Mouse (Mus musculus): ENCODE results near the gene Rad51b. TPM values are rescaled to one million over a fixed set of nuclear protein-coding genes. Genes with fewer than 3 reads are reported as not detected.

The Rad51b gene
- polyA plus RNA-seq, 1 experiment from 2014 or later = 3.9 TPM

DNA sequence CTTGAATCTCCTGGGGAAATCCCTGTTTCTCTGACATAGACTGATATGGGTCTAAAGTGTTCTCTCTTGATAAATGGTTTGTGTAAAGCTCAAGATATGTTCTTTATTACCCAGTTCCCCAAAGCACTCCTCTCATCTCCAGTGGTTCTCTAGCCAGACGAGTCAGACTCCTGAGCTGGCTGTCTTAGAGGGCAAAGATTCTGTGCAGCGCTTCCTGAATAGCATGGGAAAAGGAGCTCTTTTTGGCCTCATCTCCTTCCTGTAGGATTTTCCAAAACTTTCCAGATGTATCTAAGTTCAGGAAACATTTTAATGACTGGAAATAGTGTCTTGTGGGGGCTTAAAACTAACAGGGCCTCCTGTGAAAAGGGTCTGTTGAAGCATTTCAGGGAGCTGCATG lies 483.7 kb downstream of the Rad51b start:
- ATAC-seq (replicated peaks; ENCODE audit: low FRiP score, low read depth) = no peak
- 69% methylated on average over 2 of the region's 2 CpGs for WGBS
- DNase-seq (ENCODE audit: low spot score) = peak; percentile 85

DNA sequence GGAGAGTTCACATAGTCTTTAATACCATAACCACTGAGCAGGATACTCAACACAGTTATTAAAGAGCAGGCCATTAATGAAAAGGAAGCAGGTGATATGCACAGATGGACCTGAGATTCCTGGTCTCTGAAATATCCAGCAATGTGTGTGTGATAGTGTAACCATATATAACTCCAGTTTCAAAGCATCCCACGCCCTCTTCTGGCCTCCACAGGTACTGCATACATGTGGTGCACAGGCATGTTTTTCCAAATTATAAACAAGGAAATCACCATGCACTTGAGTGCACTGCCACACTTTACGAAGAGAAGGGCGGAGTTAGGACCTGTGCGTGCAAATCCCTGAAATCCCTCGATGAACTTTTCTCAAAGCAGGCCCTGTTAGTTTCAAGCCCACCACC lies 484.7 kb downstream of the Rad51b start:
- Histone ChIP-seq H3K36me3 (ENCODE audit: insufficient read depth, low read length) (no peaks in the 10 kb centered on the region), H3K4me1 (replicated peaks; ENCODE audit: insufficient read depth, low read length) (no peaks in the 10 kb centered on the region; the same call in 1 of the 2 replicates), H3K9me3 (replicated peaks; ENCODE audit: low read length) (no peaks in the 10 kb centered on the region; the same call in 1 of the 2 replicates), H3K9ac (ENCODE audit: low read depth, low read length) (no peak overlapping the region), H3K27me3 (ENCODE audit: insufficient read depth, low read length) (no peaks in the 10 kb centered on the region), H3K4me3 (replicated peaks; ENCODE audit: low read depth, low read length) (no peak overlapping the region), H3K27ac (no peak overlapping the region), H3K4me2 (ENCODE audit: low read length) (no peak overlapping the region)
- TF ChIP-seq CTCF (IDR thresholded peaks at IDR 0.05; ENCODE audit: low read depth) = peak; percentile 46
- 85% methylated on average over 5 of the region's 5 CpGs for WGBS
- DNase-seq (ENCODE audit: low spot score) (no peak), ATAC-seq (replicated peaks; ENCODE audit: low FRiP score, low read depth) (no peak)

More for the DNA sequence above, 483.7 kb downstream of the Rad51b start:
- Histone ChIP-seq H3K9me3 (replicated peaks; ENCODE audit: low read length) (no peaks in the 10 kb centered on the region; the same call in 1 of the 2 replicates), H3K27me3 (ENCODE audit: insufficient read depth, low read length) (no peaks in the 10 kb centered on the region), H3K4me1 (replicated peaks; ENCODE audit: insufficient read depth, low read length) (no peaks in the 10 kb centered on the region; the same call in 1 of the 2 replicates), H3K9ac (ENCODE audit: low read depth, low read length) (no peak overlapping the region), H3K4me2 (ENCODE audit: low read length) (no peak overlapping the region), H3K4me3 (replicated peaks; ENCODE audit: low read depth, low read length) (no peak overlapping the region), H3K27ac (peak overlapping the region; percentile 55), H3K36me3 (ENCODE audit: insufficient read depth, low read length) (no peaks in the 10 kb centered on the region)
- TF ChIP-seq CTCF (IDR thresholded peaks at IDR 0.05; ENCODE audit: low read depth) = no peak

DNA sequence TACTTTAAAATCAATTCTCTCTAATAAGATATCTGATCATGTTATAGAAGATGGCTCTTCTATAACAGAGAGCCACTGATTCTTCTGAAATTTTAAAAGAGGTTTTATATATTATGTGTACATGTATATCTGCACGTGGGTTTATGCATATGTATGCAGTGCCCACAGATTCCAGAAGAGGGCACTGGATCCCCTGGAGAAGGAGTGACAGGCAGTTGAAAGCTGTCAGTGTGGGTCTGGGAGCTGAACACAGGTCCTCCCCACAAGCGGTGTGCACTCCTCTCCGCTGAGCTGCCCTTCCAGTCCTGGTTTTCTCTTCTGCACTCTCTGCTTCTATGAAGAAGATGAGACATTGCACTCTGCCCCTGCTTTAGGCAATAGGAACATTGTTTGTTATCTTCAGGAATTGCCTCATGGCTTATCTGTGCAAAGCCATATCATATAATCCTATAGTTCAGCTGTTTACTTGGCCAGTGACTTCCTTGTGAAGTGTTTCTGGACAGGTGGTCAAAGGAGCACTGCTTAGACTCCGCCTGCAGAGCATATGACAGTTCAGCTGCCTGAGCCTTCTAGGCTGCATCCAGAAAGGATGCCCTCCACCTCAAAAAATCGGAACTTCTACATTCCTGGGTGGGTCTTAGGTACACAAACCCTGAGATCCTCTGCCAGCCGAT lies 485.5 kb downstream of the Rad51b start:
- peaks cover 4% of the 10 kb centered on the region; the same call in 1 of the 2 replicates for H3K4me1 ChIP-seq (replicated peaks; ENCODE audit: insufficient read depth, low read length)
- TF ChIP-seq CTCF (IDR thresholded peaks at IDR 0.05; ENCODE audit: low read depth) = peak; percentile 12; the same call in 1 of the 2 replicates
- no peak overlapping the region for H3K9ac ChIP-seq (ENCODE audit: low read depth, low read length)
- H3K36me3 ChIP-seq (ENCODE audit: insufficient read depth, low read length) = no peaks in the 10 kb centered on the region
- ATAC-seq (replicated peaks; ENCODE audit: low FRiP score, low read depth) = no peak
- no peak for DNase-seq (ENCODE audit: low spot score)
- no peaks in the 10 kb centered on the region for H3K27me3 ChIP-seq (ENCODE audit: insufficient read depth, low read length)
- no peak overlapping the region for H3K4me3 ChIP-seq (replicated peaks; ENCODE audit: low read depth, low read length)
- no peak overlapping the region for H3K27ac ChIP-seq
- H3K9me3 ChIP-seq (replicated peaks; ENCODE audit: low read length) = no peaks in the 10 kb centered on the region; the same call in 1 of the 2 replicates
- 94% methylated on average over 6 of the region's 6 CpGs for WGBS
- no peak overlapping the region for H3K4me2 ChIP-seq (ENCODE audit: low read length)

DNA sequence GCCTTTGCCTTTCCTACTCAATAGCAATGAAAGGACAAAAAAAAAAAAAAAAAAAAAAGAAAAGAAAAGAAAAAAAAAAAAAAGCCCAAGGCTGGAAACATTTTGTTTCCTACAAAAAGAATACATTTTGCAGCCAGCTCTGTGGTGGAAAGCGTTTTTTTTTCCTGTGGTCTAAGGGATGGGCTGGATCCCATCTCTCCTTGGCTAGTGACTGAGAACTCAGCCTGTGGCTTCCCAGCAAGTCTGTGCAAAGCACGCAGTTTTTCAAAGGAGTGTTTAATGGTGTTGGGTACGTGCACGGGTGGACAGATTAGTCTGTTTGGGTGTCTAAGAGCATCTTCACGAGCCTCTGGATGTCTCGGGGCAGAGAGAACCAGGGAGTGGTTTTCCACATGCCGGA lies 487.1 kb downstream of the Rad51b start:
- no peak overlapping the region for H3K9ac ChIP-seq (ENCODE audit: low read depth, low read length)
- H3K27ac ChIP-seq = no peak overlapping the region
- WGBS = 84% methylated on average over 7 of the region's 7 CpGs
- H3K4me2 ChIP-seq (ENCODE audit: low read length) = no peak overlapping the region
- no peaks in the 10 kb centered on the region for H3K36me3 ChIP-seq (ENCODE audit: insufficient read depth, low read length)
- DNase-seq (ENCODE audit: low spot score) (no peak), ATAC-seq (replicated peaks; ENCODE audit: low FRiP score, low read depth) (no peak)
- H3K4me3 ChIP-seq (replicated peaks; ENCODE audit: low read depth, low read length) = no peak overlapping the region
- H3K4me1 ChIP-seq (replicated peaks; ENCODE audit: insufficient read depth, low read length) = peaks cover 8% of the 10 kb centered on the region; the same call in 1 of the 2 replicates
- TF ChIP-seq CTCF (IDR thresholded peaks at IDR 0.05; ENCODE audit: low read depth) = no peak
- no peaks in the 10 kb centered on the region for H3K27me3 ChIP-seq (ENCODE audit: insufficient read depth, low read length)
- no peaks in the 10 kb centered on the region; the same call in 1 of the 2 replicates for H3K9me3 ChIP-seq (replicated peaks; ENCODE audit: low read length)

DNA sequence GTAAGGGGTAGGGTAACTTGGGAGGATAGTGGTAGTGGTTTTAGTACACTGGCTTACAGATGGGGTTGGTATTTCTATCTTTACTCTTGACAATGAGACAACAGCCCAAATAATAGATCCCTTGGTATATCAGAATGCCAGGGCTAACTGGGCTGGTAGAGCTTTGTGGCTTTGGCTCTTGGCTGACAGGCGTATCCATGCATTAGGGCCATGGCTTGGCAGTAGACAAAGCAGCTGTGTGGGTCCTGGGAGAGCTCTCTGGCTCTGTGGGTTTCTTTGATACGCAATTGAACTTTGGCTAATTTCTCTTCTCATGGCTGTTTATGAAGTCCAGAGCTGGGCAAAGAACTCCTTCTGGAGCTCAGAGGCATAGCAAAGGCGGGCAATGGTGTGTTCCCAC lies 488.6 kb downstream of the Rad51b start:
- no peaks in the 10 kb centered on the region for H3K27me3 ChIP-seq (ENCODE audit: insufficient read depth, low read length)
- no peaks in the 10 kb centered on the region; the same call in 1 of the 2 replicates for H3K9me3 ChIP-seq (replicated peaks; ENCODE audit: low read length)
- WGBS = 95% methylated on average over 3 of the region's 3 CpGs
- no peak overlapping the region for H3K4me3 ChIP-seq (replicated peaks; ENCODE audit: low read depth, low read length)
- no peak overlapping the region for H3K27ac ChIP-seq
- no peak for ATAC-seq (replicated peaks; ENCODE audit: low FRiP score, low read depth)
- H3K36me3 ChIP-seq (ENCODE audit: insufficient read depth, low read length) = no peaks in the 10 kb centered on the region
- DNase-seq (ENCODE audit: low spot score) = no peak
- no peak overlapping the region for H3K4me2 ChIP-seq (ENCODE audit: low read length)
- H3K4me1 ChIP-seq (replicated peaks; ENCODE audit: insufficient read depth, low read length) = peaks cover 8% of the 10 kb centered on the region; the same call in 1 of the 2 replicates
- TF ChIP-seq CTCF (IDR thresholded peaks at IDR 0.05; ENCODE audit: low read depth) = no peak
- no peak overlapping the region for H3K9ac ChIP-seq (ENCODE audit: low read depth, low read length)

DNA sequence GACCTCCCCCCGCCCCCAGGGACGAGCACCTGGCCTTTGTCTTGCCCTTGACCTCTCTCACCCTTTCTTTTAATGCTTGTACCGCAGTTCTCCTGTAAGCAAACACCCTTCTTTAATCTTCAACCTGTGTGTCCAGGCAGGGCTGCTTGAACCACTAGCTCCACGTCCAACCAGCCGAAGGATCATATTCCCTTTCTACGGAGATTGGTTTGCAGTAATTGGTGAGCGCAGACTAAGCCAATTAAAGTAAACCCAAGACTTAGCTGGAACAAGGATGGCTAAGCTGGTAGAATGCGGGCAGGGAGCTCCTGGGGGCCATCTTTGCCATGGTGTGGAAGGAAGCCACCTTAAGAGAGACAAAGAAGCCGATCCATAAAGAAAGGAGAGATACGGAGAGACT lies 490.5 kb downstream of the Rad51b start:
- H3K9me3 ChIP-seq (replicated peaks; ENCODE audit: low read length) = no peaks in the 10 kb centered on the region; the same call in 1 of the 2 replicates
- ATAC-seq (replicated peaks; ENCODE audit: low FRiP score, low read depth) (no peak), DNase-seq (ENCODE audit: low spot score) (peak; percentile 48)
- 54% methylated on average over 10 of the region's 10 CpGs for WGBS
- no peak overlapping the region for H3K4me3 ChIP-seq (replicated peaks; ENCODE audit: low read depth, low read length)
- H3K36me3 ChIP-seq (ENCODE audit: insufficient read depth, low read length) = no peaks in the 10 kb centered on the region
- no peak for TF ChIP-seq CTCF (IDR thresholded peaks at IDR 0.05; ENCODE audit: low read depth)
- H3K27me3 ChIP-seq (ENCODE audit: insufficient read depth, low read length) = no peaks in the 10 kb centered on the region
- peak overlapping the region; percentile 25; the same call in 1 of the 2 replicates for H3K27ac ChIP-seq
- no peak overlapping the region for H3K4me2 ChIP-seq (ENCODE audit: low read length)
- H3K9ac ChIP-seq (ENCODE audit: low read depth, low read length) = no peak overlapping the region
- 0 out of 2 replicates have a peak, but pooled peaks cover 8% of the 10 kb centered on the region for H3K4me1 ChIP-seq (replicated peaks; ENCODE audit: insufficient read depth, low read length)

All from kidney, postnatal 0 days (tissue).